Comparison of ENCODE assay signal across 8 mouse cellular contexts in genomic region chr8:116943555-116944384, GRCm38 (mm10). TPM values are rescaled to one million over a fixed set of nuclear protein-coding genes. Genes with fewer than 3 reads are reported as not detected.
DNase-seq lines count a peak whose midpoint lies in the region; ATAC-seq and TF ChIP-seq lines count a peak whose summit lies in the region.

No protein-coding gene starts in this region.

- no peaks in the 10 kb centered on the region for H3K9me3 ChIP-seq in liver, embryonic 14.5 days (ENCODE audit: control insufficient read depth, low read length)

- no peak for TF ChIP-seq POLR2A in heart, adult 2 months (IDR thresholded peaks at IDR 0.05; ENCODE audit: insufficient read depth, low read depth, low read length)

- H3K79me2 ChIP-seq in heart, adult 2 months (replicated peaks; ENCODE audit: control insufficient read depth, insufficient read depth, low read length) = peaks cover 4% of the 10 kb centered on the region

- ATAC-seq in liver, embryonic 14.5 days (ENCODE audit: insufficient read depth) = peak; percentile 49

- H3K36me3 ChIP-seq in heart, adult 2 months (ENCODE audit: control insufficient read depth, insufficient read depth, low read length) = no peaks in the 10 kb centered on the region
- H3K36me3 ChIP-seq in liver, embryonic 14.5 days (replicated peaks; ENCODE audit: control insufficient read depth, insufficient read depth, low read depth) = peaks cover under 1% of the 10 kb centered on the region

- peak overlapping the region; percentile 73 for H3K4me2 ChIP-seq in liver, embryonic 14.5 days (ENCODE audit: low read depth)

- H3K27ac ChIP-seq in heart, adult 2 months = peak overlapping the region; percentile 75
- H3K27ac ChIP-seq in liver, embryonic 14.5 days = no peak overlapping the region

- under 1% methylated on average over 62 of the region's 62 CpGs for WGBS in heart, adult 2 months
- WGBS in liver, embryonic 14.5 days (ENCODE audit: insufficient replicate concordance) = under 1% methylated on average over 61 of the region's 62 CpGs

- TF ChIP-seq CTCF in heart, adult 2 months (IDR thresholded peaks at IDR 0.05) = no peak
- TF ChIP-seq CTCF in liver, embryonic 14.5 days (IDR thresholded peaks at IDR 0.05; ENCODE audit: low read depth) = no peak

- TF ChIP-seq EP300 in heart, adult 2 months (IDR thresholded peaks at IDR 0.05; ENCODE audit: insufficient read depth, low read depth, low read length) = no peak
- TF ChIP-seq EP300 in liver, embryonic 14.5 days (IDR thresholded peaks at IDR 0.05; ENCODE audit: low read depth) = no peak

- no peaks in the 10 kb centered on the region for H3K27me3 ChIP-seq in heart, adult 2 months (ENCODE audit: control insufficient read depth, insufficient read depth, low read length)
- no peaks in the 10 kb centered on the region for H3K27me3 ChIP-seq in liver, embryonic 14.5 days (ENCODE audit: control insufficient read depth, insufficient read depth, low read length)

- intact Hi-C loops in heart, adult 2 months (cut with DNase I) = loop anchor here (1.0 to 5.0 kb wide), 3 partner anchors 22 to 534 kb away; partner anchors contain the start of genes Cenpn and Cmc2
- intact Hi-C loops in heart, postnatal 25 days (cut with DNase I) = loop anchor here (1.0 to 2.0 kb wide), 2 partner anchors 21 to 37 kb away; no protein-coding TSS in a partner anchor

- peak overlapping the region; percentile 85 for H3K4me3 ChIP-seq in heart, adult 2 months
- peak overlapping the region; percentile 73 to 80 for H3K4me3 ChIP-seq in liver, embryonic 14.5 days (ENCODE audit: insufficient read depth in 1 of 2, low read depth in 2 of 2, low read length in 2 of 2)

- DNase-seq in heart, adult 2 months = peak in 1 of 2 experiments; percentile 47
- DNase-seq in heart, postnatal 25 days (ENCODE audit: low spot score) = no peak
- peak; percentile 66 to 70 for DNase-seq in cerebellum, postnatal 25 days
- peak; percentile 23 for DNase-seq in gastrocnemius, postnatal 25 days
- peak; percentile 37 for DNase-seq in kidney, adult 11 months
- no peak for DNase-seq in liver, embryonic 14.5 days (ENCODE audit: low read depth in 3 of 3, low spot score in 3 of 3)
- peak; percentile 55 for DNase-seq in naive thymus-derived CD4-positive, alpha-beta T cell, adult 2 months (ENCODE audit: low read depth)
- peak; percentile 41 for DNase-seq in telencephalon, adult 2 months (ENCODE audit: low read depth, low spot score)

- peak overlapping the region; percentile 95 for H3K9ac ChIP-seq in heart, adult 2 months (ENCODE audit: low read depth, low read length)
- H3K9ac ChIP-seq in liver, embryonic 14.5 days (replicated peaks) = peak overlapping the region; percentile 77

- H3K4me1 ChIP-seq in heart, adult 2 months (ENCODE audit: control insufficient read depth, insufficient read depth, low read length) = peaks cover 8% of the 10 kb centered on the region
- H3K4me1 ChIP-seq in liver, embryonic 14.5 days (replicated peaks; ENCODE audit: control insufficient read depth in 2 of 2, insufficient read depth in 2 of 2, low read length in 1 of 2) = peaks cover 36 to 46% of the 10 kb centered on the region in 2 experiments

RNA-seq across cellular contexts. Expression of gene Atmin, which starts 0.6 kb away (rescaled TPM):
- 10 to 100 TPM; 14.4 to 16.5 TPM for total RNA-seq in heart, adult 2 months (2021)
- 9.3 and 14.5 TPM in 2 replicates for polyA plus RNA-seq in heart, adult 2 months (2012; rRNA removed)
- 10 to 100 TPM; 13.4 to 14.3 TPM for total RNA-seq in heart, postnatal 25 days (2021)
- total RNA-seq in gastrocnemius, postnatal 25 days (2021) = 10 to 100 TPM; 14.3 to 15.4 TPM
- 2.8 and 3.3 TPM in 2 replicates for polyA plus RNA-seq in liver, embryonic 14.5 days (2012; rRNA removed)
- polyA plus RNA-seq in liver, embryonic 14.5 days (2014; fragmentation: Nextera tagmentation; extraction: Ambion mirVana) = 3.3 and 4.9 TPM in 2 replicates

RNA-seq across cellular contexts. Expression of gene Cenpn, which starts 22.2 kb away (rescaled TPM):
- under 1 TPM; 0.37 to 0.89 TPM for total RNA-seq in heart, adult 2 months (2021)
- polyA plus RNA-seq in heart, adult 2 months (2012; rRNA removed) = 0.74 and 1.3 TPM in 2 replicates
- under 1 TPM; 0.88 to 0.92 TPM for total RNA-seq in heart, postnatal 25 days (2021)
- under 1 TPM; 0.51 to 0.62 TPM for total RNA-seq in gastrocnemius, postnatal 25 days (2021)
- polyA plus RNA-seq in liver, embryonic 14.5 days (2012; rRNA removed) = 19.4 and 21.3 TPM in 2 replicates
- polyA plus RNA-seq in liver, embryonic 14.5 days (2014; fragmentation: Nextera tagmentation; extraction: Ambion mirVana) = 27.4 and 28.9 TPM in 2 replicates

RNA-seq across cellular contexts. Expression of gene Cmc2, which starts 22.5 kb away (rescaled TPM):
- 10 to 100 TPM; 65.8 to 79.2 TPM for total RNA-seq in heart, adult 2 months (2021)
- polyA plus RNA-seq in heart, adult 2 months (2012; rRNA removed) = 30.0 and 46.1 TPM in 2 replicates
- 10 to 100 TPM; 73.9 to 75.2 TPM for total RNA-seq in heart, postnatal 25 days (2021)
- total RNA-seq in gastrocnemius, postnatal 25 days (2021) = 10 to 100 TPM; 26.1 to 34.2 TPM
- 15.3 and 20.6 TPM in 2 replicates for polyA plus RNA-seq in liver, embryonic 14.5 days (2012; rRNA removed)
- 81.1 and 87.6 TPM in 2 replicates for polyA plus RNA-seq in liver, embryonic 14.5 days (2014; fragmentation: Nextera tagmentation; extraction: Ambion mirVana)

RNA-seq across cellular contexts. Expression of gene 1700030J22Rik, which starts 35.0 kb away (rescaled TPM):
- total RNA-seq in heart, adult 2 months (2021) = under 1 TPM; 0.44 to 0.68 TPM
- polyA plus RNA-seq in heart, adult 2 months (2012; rRNA removed) = 0.35 and 0.41 TPM in 2 replicates
- under 1 TPM; 0.31 to 0.45 TPM for total RNA-seq in heart, postnatal 25 days (2021)
- total RNA-seq in gastrocnemius, postnatal 25 days (2021) = under 1 TPM; 0.15 to 0.29 TPM
- 0.25 and 0.29 TPM in 2 replicates for polyA plus RNA-seq in liver, embryonic 14.5 days (2012; rRNA removed)
- polyA plus RNA-seq in liver, embryonic 14.5 days (2014; fragmentation: Nextera tagmentation; extraction: Ambion mirVana) = 0.18 and 0.20 TPM in 2 replicates

RNA-seq across cellular contexts. Expression of gene Gcsh, which starts 49.6 kb away (rescaled TPM):
- 10 to 100 TPM; 51.2 to 55.1 TPM for total RNA-seq in heart, adult 2 months (2021)
- polyA plus RNA-seq in heart, adult 2 months (2012; rRNA removed) = 34.8 and 63.6 TPM in 2 replicates
- 10 to 100 TPM; 47.1 to 50.5 TPM for total RNA-seq in heart, postnatal 25 days (2021)
- total RNA-seq in gastrocnemius, postnatal 25 days (2021) = 10 to 100 TPM; 37.9 to 41.2 TPM
- polyA plus RNA-seq in liver, embryonic 14.5 days (2012; rRNA removed) = 24.8 and 38.8 TPM in 2 replicates
- 81.3 and 84.0 TPM in 2 replicates for polyA plus RNA-seq in liver, embryonic 14.5 days (2014; fragmentation: Nextera tagmentation; extraction: Ambion mirVana)

Comparison
In these comparisons a context has a peak if more than half of its experiments do, and no peak if none do; other contexts are left out.
1. DNase-seq: peak in cerebellum, postnatal 25 days (2 of 2), gastrocnemius, postnatal 25 days (single experiment), kidney, adult 11 months (single experiment), naive thymus-derived CD4-positive, alpha-beta T cell, adult 2 months (single experiment) and telencephalon, adult 2 months (single experiment); none in heart, postnatal 25 days (single experiment) and liver, embryonic 14.5 days (0 of 3).